Mouse (Mus musculus) cortical plate, adult 2 months (tissue): ENCODE data around the gene Cacna1c.

Experiments
- CTCF ChIP-seq: fragments of 200-500 bp; IDR thresholded peaks from 2 replicates; pipeline ENCODE4 v1.5.1; 2011; ENCODE audit warnings: mild to moderate bottlenecking, control low read depth, low read length; ENCODE audit not compliant: insufficient read depth; ENCODE audit errors: extremely low read depth
- POLR2A ChIP-seq: fragments of 200-500 bp; IDR thresholded peaks from 2 replicates; pipeline ENCODE4 v1.6.1; 2011; ENCODE audit warnings: mild to moderate bottlenecking, low read length, control low read depth; ENCODE audit not compliant: insufficient read depth; ENCODE audit errors: extremely low read depth

DNA sequence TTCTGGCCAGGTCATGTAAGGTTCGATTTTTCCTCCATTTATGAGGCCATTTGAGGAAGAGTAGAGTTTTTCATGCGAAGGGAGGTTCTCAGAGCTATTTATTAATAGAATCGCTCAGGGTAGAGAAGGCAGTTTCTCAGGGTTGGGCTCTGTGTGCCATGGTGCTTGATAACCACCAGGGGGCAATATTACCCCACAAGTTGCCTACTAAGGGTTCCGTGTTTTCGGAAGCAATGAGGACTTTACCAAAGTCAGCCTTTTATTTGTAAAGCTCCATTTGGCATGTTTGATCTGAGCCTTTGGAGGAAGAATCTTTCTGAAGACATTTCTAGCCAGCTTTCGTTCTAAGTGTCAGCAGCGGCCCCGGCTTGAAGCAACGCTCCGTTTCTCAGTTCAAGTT lies 24.1 kb upstream of the Cacna1c start:
- TF ChIP-seq CTCF (peak; percentile 95), POLR2A (no peak)
